Mouse (Mus musculus) kidney, postnatal 14 days (tissue): Measurements from ENCODE around the gene Slc18a3.
A peak's percentile ranks its signal among the peaks of the same experiment; 100 is the strongest.

Experiments used
- DNase-seq: peaks from one replicate; pipeline ENCODE4 v3.0.0; 2022; ENCODE audit warnings: mixed read lengths

The Slc18a3 gene

GRCm38 (mm10) chr14:32464601-32465505, at the start of gene Slc18a3:
TSS of gene Slc18a3 (minus strand) at chr14:32464850.
- no peak for DNase-seq

- peak; percentile 96 for DNase-seq
Observed at GRCm38 (mm10) chr14:32513336-32514032, 48.8 kb upstream of the Slc18a3 start, which contains the start of gene Ercc6. TSS of gene Ercc6 (plus strand) at chr14:32513521.

- DNase-seq: no peak
Observed at GRCm38 (mm10) chr14:32512912-32513311, 48.3 kb upstream of the Slc18a3 start.

- no peak for DNase-seq
Observed at GRCm38 (mm10) chr14:32509443-32509961, 44.9 kb upstream of the Slc18a3 start.

- DNase-seq: no peak
Observed at GRCm38 (mm10) chr14:32508105-32508835, 43.6 kb upstream of the Slc18a3 start.

- DNase-seq: no peak
Observed at GRCm38 (mm10) chr14:32507216-32507615, 42.6 kb upstream of the Slc18a3 start.

GRCm38 (mm10) chr14:32506329-32506728, 41.7 kb upstream of the Slc18a3 start:
- DNase-seq: no peak

GRCm38 (mm10) chr14:32503897-32504296, 39.2 kb upstream of the Slc18a3 start:
- no peak for DNase-seq

- no peak for DNase-seq
Observed at GRCm38 (mm10) chr14:32502764-32503688, 38.4 kb upstream of the Slc18a3 start.

GRCm38 (mm10) chr14:32501303-32501702, 36.7 kb upstream of the Slc18a3 start:
- no peak for DNase-seq

GRCm38 (mm10) chr14:32496115-32496850, 31.6 kb upstream of the Slc18a3 start:
- no peak for DNase-seq

- DNase-seq: no peak
Observed at GRCm38 (mm10) chr14:32492521-32492920, 27.9 kb upstream of the Slc18a3 start.

- DNase-seq: no peak
Observed at GRCm38 (mm10) chr14:32482061-32482460, 17.4 kb upstream of the Slc18a3 start.

- no peak for DNase-seq
Observed at GRCm38 (mm10) chr14:32477581-32477980, 12.9 kb upstream of the Slc18a3 start.

- no peak for DNase-seq
Observed at GRCm38 (mm10) chr14:32476559-32476958, 11.9 kb upstream of the Slc18a3 start.

- peak; percentile 55 for DNase-seq
Observed at GRCm38 (mm10) chr14:32472996-32473395, 8.3 kb upstream of the Slc18a3 start.

- DNase-seq: peak; percentile 60
Observed at GRCm38 (mm10) chr14:32467606-32468005, 3.0 kb upstream of the Slc18a3 start.

GRCm38 (mm10) chr14:32465889-32466288, 1.2 kb upstream of the Slc18a3 start, which contains the start of gene Chat:
TSS of gene Chat (minus strand) at chr14:32465989.
- no peak for DNase-seq

GRCm38 (mm10) chr14:32465506-32465870, 838 bp upstream of the Slc18a3 start:
- no peak for DNase-seq

GRCm38 (mm10) chr14:32463211-32464040, 1.2 kb downstream of the Slc18a3 start:
- DNase-seq: no peak
